Mouse (Mus musculus): ENCODE results near the gene Olfr1131.
"Not testable (repeated sequence)": the region's sequence is repeated elsewhere in the genome, so short reads cannot be mapped to it uniquely, and the experiment has no call there.

The Olfr1131 gene

DNA sequence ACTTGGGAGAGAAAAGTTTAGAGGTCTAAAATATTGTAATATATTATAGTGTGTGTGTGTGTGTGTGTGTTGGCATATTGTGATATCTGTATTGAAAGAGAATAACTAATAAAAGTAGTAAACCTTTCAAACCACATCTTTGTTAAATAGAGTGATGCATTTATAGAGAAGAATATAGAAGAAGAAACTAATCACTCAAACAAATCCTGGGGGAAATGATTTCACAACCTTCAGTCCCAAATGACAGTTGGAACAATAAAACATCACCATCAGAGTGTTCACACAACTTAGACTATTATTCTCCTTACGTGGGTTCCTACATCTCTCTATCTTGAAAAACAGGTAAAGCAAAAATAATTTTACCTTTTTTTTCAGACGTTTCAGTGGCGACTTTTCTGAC lies at the start of gene Olfr1131:
Gene Olfr1131 (plus strand): TSS at position 301 of the 400 bp plus-strand sequence.
- no peak for DNase-seq (ENCODE audit: low read depth, low spot score)

DNA sequence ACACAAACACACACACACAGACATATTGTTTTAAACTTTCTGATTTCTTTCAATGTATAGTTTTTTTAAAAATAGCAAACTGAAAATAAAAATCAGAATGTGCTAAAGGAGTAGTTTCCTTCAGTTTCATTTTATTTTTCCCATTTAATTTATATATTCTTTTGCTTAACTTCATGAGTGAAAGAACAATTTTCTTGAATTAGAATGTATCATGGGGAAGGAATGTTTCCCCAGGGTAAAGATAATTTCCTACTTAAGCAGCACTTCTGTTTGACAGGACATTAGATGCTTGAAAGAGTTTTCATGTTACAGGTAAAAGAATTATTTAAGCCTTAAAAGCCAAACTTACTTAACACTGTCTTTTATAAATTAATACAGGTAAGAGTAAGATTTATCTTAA lies 21.0 kb upstream of the Olfr1131 start, which contains the start of gene Olfr1130:
Gene Olfr1130 (plus strand): TSS at position 301 of the 400 bp plus-strand sequence.
- DNase-seq (ENCODE audit: low read depth, low spot score), result not testable (repeated sequence)

DNA sequence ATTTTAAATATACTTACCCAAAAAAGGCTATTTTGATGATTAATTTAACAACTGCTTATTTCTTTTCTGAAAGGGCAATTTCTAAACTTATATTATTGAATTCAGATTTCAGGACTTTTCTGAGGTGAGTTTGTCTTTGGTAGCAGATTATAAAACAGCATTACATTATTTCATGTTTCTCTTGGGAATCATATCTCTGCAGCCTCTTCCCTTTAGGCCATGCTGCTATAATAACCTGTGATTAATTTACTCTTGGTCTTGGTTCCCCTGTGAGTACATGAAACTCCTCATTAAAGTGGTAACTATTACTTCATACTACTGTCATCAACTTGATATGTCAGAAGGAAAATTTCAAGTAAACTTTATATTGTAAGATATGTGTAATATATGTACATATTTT lies 10.5 kb downstream of the Olfr1131 start, which contains the start of gene Olfr1132:
Gene Olfr1132 (minus strand): TSS at position 101 of the 400 bp plus-strand sequence.
- no peak for DNase-seq (ENCODE audit: low read depth, low spot score)

DNA sequence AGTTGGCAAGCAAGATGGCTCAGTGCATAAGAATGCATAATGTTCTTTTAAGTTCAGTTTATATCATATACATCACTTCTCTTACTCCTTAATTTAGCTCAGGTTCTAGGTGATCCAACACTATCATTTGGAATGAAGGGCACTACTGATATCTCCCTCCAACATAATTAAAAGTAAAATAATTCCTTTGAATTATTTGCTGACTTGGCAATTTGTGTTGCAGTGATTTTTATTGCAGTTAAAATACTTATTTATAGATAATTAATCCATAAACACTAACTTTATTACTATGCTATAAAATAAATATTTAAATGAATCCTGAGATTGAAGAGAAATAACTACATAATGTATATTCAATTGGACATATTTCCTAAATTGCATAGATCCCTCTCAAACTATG lies 15.5 kb downstream of the Olfr1131 start:
- DNase-seq (ENCODE audit: low read depth, low spot score), result no peak

DNA sequence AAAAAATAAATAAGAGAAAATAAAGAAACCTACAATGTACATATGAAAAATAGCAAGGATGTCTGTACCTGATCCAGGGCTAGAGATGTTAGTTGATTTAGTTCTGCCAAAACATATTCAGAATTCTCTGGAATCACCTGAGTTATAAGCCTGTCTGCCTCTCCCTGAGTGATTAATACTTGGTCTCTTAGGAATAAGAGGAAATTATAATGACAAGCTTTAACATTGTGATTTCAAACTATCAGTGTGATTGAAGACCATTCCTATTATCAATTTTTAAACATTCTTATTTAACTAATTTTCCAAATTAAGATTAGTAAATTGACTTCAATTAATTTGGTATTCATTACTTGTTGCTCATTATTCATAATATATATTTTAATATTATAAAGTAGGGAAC lies 20.4 kb downstream of the Olfr1131 start, which contains the start of gene Olfr1133:
Gene Olfr1133 (minus strand): TSS at position 101 of the 400 bp plus-strand sequence.
- DNase-seq (ENCODE audit: low read depth, low spot score), result no peak

DNA sequence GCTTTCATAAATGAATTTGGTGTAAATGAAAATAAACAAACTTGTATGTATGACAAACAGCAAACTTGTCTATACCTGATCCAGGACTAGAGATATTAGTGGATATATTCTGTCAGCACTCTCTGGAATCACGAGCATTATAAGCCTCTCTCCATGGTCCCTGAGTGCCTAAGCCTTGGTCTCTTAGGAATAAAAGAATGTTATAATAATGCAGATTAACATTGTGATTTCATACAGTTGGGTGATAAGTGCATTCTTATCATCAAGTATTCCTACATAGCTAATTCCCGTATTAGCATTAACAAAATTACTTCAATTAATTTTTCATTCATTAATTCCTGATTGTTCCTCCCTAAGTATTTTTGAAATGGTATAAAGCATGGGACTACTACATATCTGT lies 31.5 kb downstream of the Olfr1131 start, which contains the start of gene Olfr1134:
Gene Olfr1134 (minus strand): TSS at position 101 of the 400 bp plus-strand sequence.
- DNase-seq (ENCODE audit: low read depth, low spot score), result no peak

DNA sequence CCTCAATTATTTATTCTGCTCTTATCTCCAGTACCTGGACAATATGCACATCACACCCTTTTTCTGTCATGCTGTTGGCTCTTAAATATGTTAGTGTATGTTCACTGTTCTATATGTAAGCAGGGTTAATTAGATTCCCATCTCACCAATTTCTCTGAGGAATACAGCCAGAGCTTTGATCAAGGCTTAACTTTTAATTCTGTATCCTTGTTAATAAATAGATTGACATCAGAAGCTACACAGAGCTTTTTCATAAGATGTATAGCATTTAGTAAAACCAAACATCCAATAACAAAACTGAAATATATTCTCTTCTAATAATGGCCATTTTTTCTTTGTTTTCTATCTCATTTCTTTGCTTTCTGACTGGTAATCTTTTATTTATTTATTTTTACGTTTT lies 46.7 kb downstream of the Olfr1131 start, which contains the start of gene Olfr1135:
Gene Olfr1135 (minus strand): TSS at position 101 of the 400 bp plus-strand sequence.
- no peak for DNase-seq (ENCODE audit: low read depth, low spot score)

Measured in WW6 (cell line).